Mouse (Mus musculus): ENCODE data around the gene Nif3l1. TPM values are rescaled to one million over a fixed set of nuclear protein-coding genes. Genes with fewer than 3 reads are reported as not detected.

Gene Nif3l1
- polyA plus RNA-seq, 1 experiment from 2014 or later = 57.2 TPM

DNA sequence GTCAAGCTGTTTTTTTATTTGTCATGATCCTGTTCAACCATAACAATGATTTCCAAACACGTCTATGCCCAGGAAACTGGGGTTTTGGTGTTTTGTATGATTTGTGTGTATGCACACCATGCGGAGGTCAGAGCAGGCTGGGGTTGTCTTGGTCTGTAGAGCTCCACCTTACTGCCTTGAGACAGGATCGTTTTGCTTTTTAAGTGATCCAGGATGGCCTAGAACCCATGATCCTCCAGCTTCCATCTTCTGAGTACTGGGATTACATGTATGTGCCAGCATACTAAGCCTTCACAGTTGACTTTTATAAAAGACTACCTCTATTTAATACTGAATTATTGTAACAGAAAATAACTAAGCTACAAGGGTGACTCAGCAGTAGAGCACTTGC, 34.8 kb upstream of the Nif3l1 start:
- no peak overlapping the region for H3K9ac ChIP-seq (ENCODE audit: low read depth, low read length)
- no peak overlapping the region for H3K27ac ChIP-seq (ENCODE audit: low read depth, low read length)
- H3K9me3 ChIP-seq (ENCODE audit: control insufficient read depth, low read length) = no peaks in the 10 kb centered on the region
- H3K4me3 ChIP-seq (ENCODE audit: low read length) = no peak overlapping the region
- no peak for ATAC-seq (ENCODE audit: low FRiP score, low TSS enrichment)
- no peaks in the 10 kb centered on the region for H3K27me3 ChIP-seq (ENCODE audit: control insufficient read depth, insufficient read depth, low read length)
- peaks cover 72% of the 10 kb centered on the region for H3K36me3 ChIP-seq (ENCODE audit: control insufficient read depth, insufficient read depth, low read length)
- WGBS = 81% methylated on average over 3 of the region's 3 CpGs
- H3K4me2 ChIP-seq (replicated peaks; ENCODE audit: low read depth, low read length) = no peak overlapping the region
- H3K4me1 ChIP-seq (ENCODE audit: control insufficient read depth, insufficient read depth, low read length) = no peaks in the 10 kb centered on the region

DNA sequence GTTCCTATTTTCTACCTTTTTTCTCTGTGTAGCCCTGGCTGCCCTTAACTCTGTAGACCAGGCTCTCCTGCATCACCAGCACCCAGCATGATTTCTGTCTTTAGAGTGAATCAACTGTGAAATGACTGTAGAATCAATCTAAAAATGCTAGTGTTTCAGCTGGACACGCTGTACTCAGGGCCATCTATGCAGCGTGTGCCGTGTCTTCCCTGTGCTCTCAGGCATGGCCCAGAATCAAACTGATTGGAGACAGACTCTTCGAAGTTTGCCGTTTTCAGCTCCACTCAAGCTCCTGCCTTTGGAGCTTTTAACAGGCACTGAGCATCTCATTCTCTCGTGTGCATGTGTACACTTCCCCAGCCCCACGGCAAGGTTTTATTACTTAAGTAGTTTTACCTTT, 34.2 kb upstream of the Nif3l1 start:
- H3K36me3 ChIP-seq (ENCODE audit: control insufficient read depth, insufficient read depth, low read length) = peaks cover 72% of the 10 kb centered on the region
- no peak overlapping the region for H3K4me2 ChIP-seq (replicated peaks; ENCODE audit: low read depth, low read length)
- 92% methylated on average over 7 of the region's 7 CpGs for WGBS
- H3K4me3 ChIP-seq (ENCODE audit: low read length) = no peak overlapping the region
- H3K9me3 ChIP-seq (ENCODE audit: control insufficient read depth, low read length) = no peaks in the 10 kb centered on the region
- H3K4me1 ChIP-seq (ENCODE audit: control insufficient read depth, insufficient read depth, low read length) = no peaks in the 10 kb centered on the region
- H3K27me3 ChIP-seq (ENCODE audit: control insufficient read depth, insufficient read depth, low read length) = no peaks in the 10 kb centered on the region
- no peak overlapping the region for H3K9ac ChIP-seq (ENCODE audit: low read depth, low read length)
- no peak for ATAC-seq (ENCODE audit: low FRiP score, low TSS enrichment)
- H3K27ac ChIP-seq (ENCODE audit: low read depth, low read length) = no peak overlapping the region

DNA sequence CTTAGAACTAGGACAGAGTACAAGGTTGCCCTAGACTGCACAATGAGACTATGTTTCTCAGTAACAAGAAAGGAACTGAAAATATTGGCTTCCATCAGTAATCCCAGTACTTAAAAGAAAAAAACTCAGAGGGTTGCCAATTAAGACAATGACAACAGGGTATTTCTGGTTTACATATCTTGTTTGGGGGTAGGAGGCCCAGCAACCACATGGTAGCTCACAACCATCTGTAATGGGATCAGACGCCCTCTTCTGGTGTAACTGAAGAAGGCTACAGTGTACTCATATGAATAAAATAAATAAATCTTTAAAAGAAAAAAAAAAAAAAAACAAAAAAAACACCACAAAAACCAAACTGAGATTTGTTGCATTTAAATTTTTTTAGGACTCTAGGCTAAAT, 29.5 kb upstream of the Nif3l1 start:
- H3K4me2 ChIP-seq (replicated peaks; ENCODE audit: low read depth, low read length) = no peak overlapping the region
- H3K4me1 ChIP-seq (ENCODE audit: control insufficient read depth, insufficient read depth, low read length) = no peaks in the 10 kb centered on the region
- H3K27ac ChIP-seq (ENCODE audit: low read depth, low read length) = no peak overlapping the region
- H3K9me3 ChIP-seq (ENCODE audit: control insufficient read depth, low read length) = no peaks in the 10 kb centered on the region
- 23% methylated on average over 1 of the region's 1 CpGs for WGBS
- H3K9ac ChIP-seq (ENCODE audit: low read depth, low read length) = no peak overlapping the region
- H3K4me3 ChIP-seq (ENCODE audit: low read length) = no peak overlapping the region
- ATAC-seq (ENCODE audit: low FRiP score, low TSS enrichment) = no peak
- H3K27me3 ChIP-seq (ENCODE audit: control insufficient read depth, insufficient read depth, low read length) = no peaks in the 10 kb centered on the region
- peaks cover 92% of the 10 kb centered on the region for H3K36me3 ChIP-seq (ENCODE audit: control insufficient read depth, insufficient read depth, low read length)

DNA sequence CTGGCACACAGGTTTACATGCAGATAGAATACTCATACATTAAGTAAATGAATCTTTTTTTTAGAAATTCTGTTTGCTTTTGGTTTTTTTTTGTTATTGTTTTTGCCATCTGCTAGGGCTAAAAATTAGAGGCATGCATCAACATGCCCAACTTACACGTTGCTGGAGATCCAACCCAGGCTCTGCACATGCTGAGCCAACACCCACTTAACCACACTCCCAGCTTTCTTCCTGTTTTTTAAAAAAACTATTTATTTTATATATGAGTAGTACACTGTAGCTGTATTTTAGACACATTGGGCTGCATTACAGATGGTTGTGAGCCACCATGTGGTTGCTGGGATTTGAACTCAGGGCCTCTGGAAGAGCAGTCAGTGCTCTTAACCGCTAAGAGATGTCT, 28.9 kb upstream of the Nif3l1 start:
- Histone ChIP-seq H3K4me3 (ENCODE audit: low read length) (no peak overlapping the region), H3K36me3 (ENCODE audit: control insufficient read depth, insufficient read depth, low read length) (peaks cover 89% of the 10 kb centered on the region)

DNA sequence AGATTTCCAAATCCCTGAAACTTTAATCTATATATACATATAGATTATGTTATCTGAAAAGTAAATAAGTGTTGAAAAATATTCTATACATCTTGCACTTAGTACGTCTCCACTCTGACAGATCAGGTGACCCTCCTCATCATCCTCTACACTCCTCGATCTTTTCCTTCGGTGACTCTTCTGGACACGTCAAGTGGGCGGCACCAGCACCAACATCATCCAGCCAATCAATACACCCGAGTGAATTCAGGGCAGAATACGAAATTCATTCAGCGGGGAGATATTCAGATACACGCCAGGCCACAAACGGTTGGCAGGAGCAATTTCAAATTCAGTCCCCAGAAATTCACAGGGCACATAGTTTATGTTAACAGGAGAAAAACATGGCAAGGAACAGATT, 24.9 kb upstream of the Nif3l1 start:
- H3K4me1 ChIP-seq (ENCODE audit: control insufficient read depth, insufficient read depth, low read length) = peaks cover 11% of the 10 kb centered on the region; the same call in 1 of the 2 replicates
- H3K27me3 ChIP-seq (ENCODE audit: control insufficient read depth, insufficient read depth, low read length) = no peaks in the 10 kb centered on the region
- no peak for ATAC-seq (ENCODE audit: low FRiP score, low TSS enrichment)
- no peak overlapping the region for H3K9ac ChIP-seq (ENCODE audit: low read depth, low read length)
- no peak overlapping the region for H3K4me2 ChIP-seq (replicated peaks; ENCODE audit: low read depth, low read length)
- no peak overlapping the region for H3K4me3 ChIP-seq (ENCODE audit: low read length)
- no peak overlapping the region for H3K27ac ChIP-seq (ENCODE audit: low read depth, low read length)
- peaks cover 58% of the 10 kb centered on the region for H3K36me3 ChIP-seq (ENCODE audit: control insufficient read depth, insufficient read depth, low read length)
- WGBS = 91% methylated on average over 10 of the region's 10 CpGs
- H3K9me3 ChIP-seq (ENCODE audit: control insufficient read depth, low read length) = no peaks in the 10 kb centered on the region

More for the DNA sequence above, 28.9 kb upstream of the Nif3l1 start:
- no peaks in the 10 kb centered on the region for H3K27me3 ChIP-seq (ENCODE audit: control insufficient read depth, insufficient read depth, low read length)
- no peak for ATAC-seq (ENCODE audit: low FRiP score, low TSS enrichment)
- H3K4me1 ChIP-seq (ENCODE audit: control insufficient read depth, insufficient read depth, low read length) = peaks cover 2% of the 10 kb centered on the region; the same call in 1 of the 2 replicates
- no peak overlapping the region for H3K27ac ChIP-seq (ENCODE audit: low read depth, low read length)
- WGBS = 95% methylated on average over 2 of the region's 2 CpGs
- no peak overlapping the region for H3K4me2 ChIP-seq (replicated peaks; ENCODE audit: low read depth, low read length)
- H3K9ac ChIP-seq (ENCODE audit: low read depth, low read length) = no peak overlapping the region
- H3K9me3 ChIP-seq (ENCODE audit: control insufficient read depth, low read length) = no peaks in the 10 kb centered on the region

DNA sequence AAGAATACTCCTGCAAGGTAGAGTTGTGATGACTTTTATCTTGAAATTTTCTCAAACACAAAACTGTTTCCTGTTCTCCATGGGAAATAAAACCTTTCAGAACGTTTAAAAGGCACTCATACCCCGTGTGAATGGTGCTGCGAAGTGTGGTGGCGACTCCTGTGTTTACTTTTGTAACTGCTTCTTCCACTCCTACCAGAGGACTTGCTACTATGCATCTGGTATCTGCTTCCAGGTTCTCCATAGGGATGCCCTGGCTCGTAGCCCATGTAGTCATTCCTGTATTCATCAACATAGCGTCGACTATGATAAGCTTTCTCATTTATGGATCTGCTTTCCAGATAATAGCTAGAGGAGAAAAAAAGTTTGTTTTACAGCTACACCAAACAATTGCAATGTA, 24.0 kb upstream of the Nif3l1 start:
- WGBS = 60% methylated on average over 7 of the region's 7 CpGs
- H3K4me3 ChIP-seq (ENCODE audit: low read length) = no peak overlapping the region; the same call in 1 of the 2 replicates
- H3K27ac ChIP-seq (ENCODE audit: low read depth, low read length) = no peak overlapping the region
- peaks cover 50% of the 10 kb centered on the region for H3K36me3 ChIP-seq (ENCODE audit: control insufficient read depth, insufficient read depth, low read length)
- H3K27me3 ChIP-seq (ENCODE audit: control insufficient read depth, insufficient read depth, low read length) = no peaks in the 10 kb centered on the region
- ATAC-seq (ENCODE audit: low FRiP score, low TSS enrichment) = no peak
- peaks cover 11% of the 10 kb centered on the region; the same call in 1 of the 2 replicates for H3K4me1 ChIP-seq (ENCODE audit: control insufficient read depth, insufficient read depth, low read length)
- H3K9ac ChIP-seq (ENCODE audit: low read depth, low read length) = no peak overlapping the region
- H3K9me3 ChIP-seq (ENCODE audit: control insufficient read depth, low read length) = no peaks in the 10 kb centered on the region
- H3K4me2 ChIP-seq (replicated peaks; ENCODE audit: low read depth, low read length) = no peak overlapping the region; the same call in 1 of the 2 replicates

DNA sequence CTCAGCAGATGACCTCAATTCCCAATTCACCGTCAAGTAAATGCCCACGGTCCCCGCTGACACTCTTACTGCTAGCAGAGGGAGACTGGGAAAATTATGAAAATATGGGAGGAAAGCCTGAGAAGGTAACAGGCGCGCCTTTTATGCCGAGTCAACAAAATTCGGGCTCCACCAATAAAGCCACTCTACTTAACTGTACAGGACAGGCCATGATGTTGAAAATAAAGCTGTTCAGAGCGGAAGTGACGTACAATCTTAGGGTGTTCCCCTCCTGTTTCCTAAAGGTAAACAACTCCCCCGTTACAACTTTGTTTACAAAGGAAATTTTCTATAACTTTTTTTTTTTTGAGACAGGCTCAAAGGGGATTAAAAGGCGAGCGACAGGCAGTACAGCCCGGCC, 22.1 kb upstream of the Nif3l1 start:
- H3K9ac ChIP-seq (ENCODE audit: low read depth, low read length) = peak overlapping the region; percentile 100
- H3K9me3 ChIP-seq (ENCODE audit: control insufficient read depth, low read length) = no peaks in the 10 kb centered on the region
- H3K27me3 ChIP-seq (ENCODE audit: control insufficient read depth, insufficient read depth, low read length) = no peaks in the 10 kb centered on the region
- WGBS = 10% methylated on average over 13 of the region's 13 CpGs
- peaks cover 33% of the 10 kb centered on the region for H3K36me3 ChIP-seq (ENCODE audit: control insufficient read depth, insufficient read depth, low read length)
- peak; percentile 30; the same call in 1 of the 2 replicates for ATAC-seq (ENCODE audit: low FRiP score, low TSS enrichment)
- H3K4me3 ChIP-seq (ENCODE audit: low read length) = peak overlapping the region; percentile 98
- peaks cover 11% of the 10 kb centered on the region; the same call in 1 of the 2 replicates for H3K4me1 ChIP-seq (ENCODE audit: control insufficient read depth, insufficient read depth, low read length)
- peak overlapping the region; percentile 63 for H3K4me2 ChIP-seq (replicated peaks; ENCODE audit: low read depth, low read length)
- peak overlapping the region; percentile 100; the same call in 1 of the 2 replicates for H3K27ac ChIP-seq (ENCODE audit: low read depth, low read length)

DNA sequence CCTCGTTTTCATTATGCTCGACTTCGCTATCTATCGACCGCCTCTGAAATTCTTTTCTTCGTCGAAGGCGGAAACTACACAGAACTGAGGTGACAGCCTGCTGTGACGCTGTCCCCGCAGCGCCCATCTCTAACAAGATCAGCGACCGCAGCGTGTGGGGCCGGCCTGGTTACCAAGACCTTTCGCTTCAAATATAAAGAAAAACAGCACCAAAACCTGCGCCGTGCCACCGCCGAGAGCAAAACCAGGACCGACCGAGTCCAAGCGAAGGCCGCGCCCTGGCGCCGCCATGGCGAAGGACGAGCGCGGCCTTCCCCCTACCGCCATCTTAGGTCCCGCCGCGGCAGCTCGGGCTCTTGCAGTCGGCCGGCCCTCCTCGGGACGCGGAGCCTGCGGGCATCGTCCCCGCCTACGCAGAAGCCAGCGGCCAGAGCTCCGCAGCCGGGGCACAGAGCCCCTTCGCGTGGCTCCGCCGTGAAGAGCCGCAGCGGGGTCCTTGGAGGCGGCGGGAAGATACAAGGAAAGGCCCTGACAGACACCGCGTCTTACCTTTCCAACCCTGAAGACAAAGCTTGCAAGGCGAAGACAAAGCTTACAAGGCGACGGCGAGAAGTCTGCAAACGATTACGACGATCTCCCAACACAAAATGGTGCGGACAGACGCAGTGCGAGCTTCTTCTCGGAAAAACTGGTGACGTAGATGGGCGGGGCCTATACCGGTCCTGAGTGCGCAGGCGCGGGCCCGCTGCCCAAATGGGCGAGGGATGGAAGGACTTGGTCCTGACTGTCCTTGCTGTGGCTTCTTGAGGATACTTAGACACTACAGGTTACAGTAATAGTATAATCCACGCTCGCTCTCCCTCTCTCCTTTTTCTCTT, 21.3 kb upstream of the Nif3l1 start, which contains the start of gene Clk1:
Gene Clk1 (minus strand): TSS at position 696 of the 878 bp plus-strand sequence.
- under 1% methylated on average over 79 of the region's 79 CpGs for WGBS
- Histone ChIP-seq H3K27ac (ENCODE audit: low read depth, low read length) (peak within 1 kb of the TSS; percentile 100), H3K9me3 (ENCODE audit: control insufficient read depth, low read length) (no peaks in the 10 kb centered on the region), H3K4me2 (replicated peaks; ENCODE audit: low read depth, low read length) (peak within 1 kb of the TSS; percentile 63), H3K9ac (ENCODE audit: low read depth, low read length) (peak within 1 kb of the TSS; percentile 100), H3K4me1 (ENCODE audit: control insufficient read depth, insufficient read depth, low read length) (peaks cover 11% of the 10 kb centered on the region; the same call in 1 of the 2 replicates), H3K27me3 (ENCODE audit: control insufficient read depth, insufficient read depth, low read length) (no peaks in the 10 kb centered on the region), H3K4me3 (ENCODE audit: low read length) (peak within 1 kb of the TSS; percentile 98), H3K36me3 (ENCODE audit: control insufficient read depth, insufficient read depth, low read length) (peaks cover 26% of the 10 kb centered on the region)
- peak; percentile 97 for ATAC-seq (ENCODE audit: low FRiP score, low TSS enrichment)

DNA sequence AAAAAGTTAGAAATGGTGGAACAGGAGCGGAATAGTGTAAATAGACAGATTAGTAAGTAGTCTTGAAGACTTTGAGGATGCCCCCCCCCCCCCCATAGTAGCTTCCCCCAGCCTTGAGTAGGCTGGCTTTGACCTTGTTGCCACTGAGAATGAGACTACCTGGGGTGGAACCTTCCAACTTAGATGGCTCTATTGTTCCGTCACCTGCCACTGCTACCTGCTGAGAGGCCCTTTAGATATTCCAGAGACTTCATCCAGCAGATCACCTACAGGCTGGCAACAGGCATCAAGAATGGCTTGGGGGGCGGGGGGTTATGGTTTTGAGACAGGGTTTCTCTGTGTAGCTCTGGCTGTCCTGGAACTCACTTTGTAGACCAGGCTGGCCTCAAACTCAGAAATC, 20.4 kb upstream of the Nif3l1 start:
- Histone ChIP-seq H3K9me3 (ENCODE audit: control insufficient read depth, low read length) (no peaks in the 10 kb centered on the region), H3K36me3 (ENCODE audit: control insufficient read depth, insufficient read depth, low read length) (peaks cover 20% of the 10 kb centered on the region), H3K4me2 (replicated peaks; ENCODE audit: low read depth, low read length) (no peak overlapping the region), H3K27ac (ENCODE audit: low read depth, low read length) (no peak overlapping the region), H3K4me1 (ENCODE audit: control insufficient read depth, insufficient read depth, low read length) (peaks cover 11% of the 10 kb centered on the region; the same call in 1 of the 2 replicates), H3K27me3 (ENCODE audit: control insufficient read depth, insufficient read depth, low read length) (no peaks in the 10 kb centered on the region), H3K4me3 (ENCODE audit: low read length) (no peak overlapping the region), H3K9ac (ENCODE audit: low read depth, low read length) (no peak overlapping the region)
- no peak for ATAC-seq (ENCODE audit: low FRiP score, low TSS enrichment)
- WGBS = 84% methylated on average over 3 of the region's 3 CpGs

Data from kidney, embryonic 14.5 days (tissue).